Mouse (Mus musculus) MEL (cell line): ENCODE results near the gene Actg1. TPM values are rescaled to one million over a fixed set of nuclear protein-coding genes. Genes with fewer than 3 reads are reported as not detected.

Experiments used
- DNase-seq: peaks from one replicate; pipeline ENCODE4 v3.0.0; 2011; ENCODE audit warnings: low read depth, low spot score
- H3K27ac ChIP-seq: 2 replicates; pipeline ENCODE4 v1.5.1; 2012; ENCODE audit warnings: low read depth, mild to moderate bottlenecking, control low read depth, low read length, moderate library complexity; ENCODE audit not compliant: control insufficient read depth
- H3K27me3 ChIP-seq, 2 experiments: fragments of 150-350 bp in 1 of 2; sonication (generic) in 1 of 2; 2 replicates each; pipeline ENCODE4 v1.6.1; 2012; ENCODE audit warnings: low read length in 2 of 2, mild to moderate bottlenecking in 2 of 2, improper control_type of control experiment in 1 of 2, moderate library complexity in 1 of 2; ENCODE audit not compliant: insufficient read depth in 2 of 2, control insufficient read depth in 1 of 2
- H3K36me3 ChIP-seq, 2 experiments: 2 replicates each; pipeline ENCODE4 v1.6.1; 2012 to 2014; ENCODE audit warnings: low read length in 2 of 2, improper control_type of control experiment in 1 of 2, inconsistent platforms in 1 of 2, mild to moderate bottlenecking in 1 of 2; ENCODE audit not compliant: insufficient read depth in 2 of 2, control insufficient read depth in 1 of 2
- H3K4me1 ChIP-seq, 2 experiments: fragments of 150-350 bp in 1 of 2; sonication (generic) in 1 of 2; 2 replicates each; pipeline ENCODE4 v1.6.1; 2012; ENCODE audit warnings: low read length in 2 of 2, improper control_type of control experiment in 1 of 2, mild to moderate bottlenecking in 1 of 2; ENCODE audit not compliant: insufficient read depth in 2 of 2, control insufficient read depth in 1 of 2
- H3K4me3 ChIP-seq, 2 experiments: fragments of 150-350 bp in 1 of 2; sonication (generic) in 1 of 2; 2 replicates each; pipeline ENCODE4 v1.5.1; 2012; ENCODE audit warnings: low read depth in 2 of 2, low read length in 2 of 2, mild to moderate bottlenecking in 2 of 2, moderate library complexity in 2 of 2, control low read depth in 1 of 2, improper control_type of control experiment in 1 of 2; ENCODE audit not compliant: control insufficient read depth in 1 of 2, insufficient read depth in 1 of 2
- H3K79me2 ChIP-seq: 2 replicates; pipeline ENCODE4 v1.6.1; 2012; ENCODE audit warnings: mild to moderate bottlenecking, low read length, moderate library complexity; ENCODE audit not compliant: control insufficient read depth, poor library complexity, insufficient read depth
- H3K9ac ChIP-seq: 2 replicates; pipeline ENCODE4 v1.6.1; 2012; ENCODE audit warnings: low read depth, mild to moderate bottlenecking, control low read depth, low read length, moderate library complexity; ENCODE audit not compliant: control insufficient read depth, poor library complexity, severe bottlenecking
- H3K9me3 ChIP-seq: fragments of 150-350 bp; sonication (generic); replicated peaks from 2 replicates; pipeline ENCODE4 v1.6.1; 2012; ENCODE audit warnings: mild to moderate bottlenecking, low read length, improper control_type of control experiment, moderate library complexity; ENCODE audit not compliant: insufficient read depth
- BHLHE40 ChIP-seq: IDR thresholded peaks from 2 replicates; pipeline ENCODE4 v1.6.1; 2012; ENCODE audit warnings: low read depth, mild to moderate bottlenecking, inconsistent platforms, low read length, improper control_type of control experiment, borderline replicate concordance
- CHD2 ChIP-seq: IDR thresholded peaks from 2 replicates; pipeline ENCODE4 v1.6.1; 2011; ENCODE audit warnings: low read length, improper control_type of control experiment
- CTCF ChIP-seq, 3 experiments: IDR thresholded peaks in 2 of 3; conservative IDR thresholded peaks in 1 of 3; 2 replicates each; pipeline ENCODE4 v1.5.1; 2011 to 2012; ENCODE audit warnings: low read length in 3 of 3, low read depth in 2 of 3, mild to moderate bottlenecking in 2 of 3, improper control_type of control experiment in 1 of 3, inconsistent platforms in 1 of 3, mixed read lengths in 1 of 3, moderate library complexity in 1 of 3; ENCODE audit not compliant: control insufficient read depth in 1 of 3, insufficient read depth in 1 of 3, poor library complexity in 1 of 3, severe bottlenecking in 1 of 3
- ELF1 ChIP-seq: IDR thresholded peaks from 2 replicates; pipeline ENCODE4 v1.6.1; 2014; ENCODE audit warnings: low read depth, mild to moderate bottlenecking, inconsistent platforms, low read length, improper control_type of control experiment, moderate library complexity
- EP300 ChIP-seq, 2 experiments: IDR thresholded peaks; 2 replicates each; pipeline ENCODE4 v1.6.1; 2011; ENCODE audit warnings: improper control_type of control experiment in 2 of 2, low read length in 2 of 2, low read depth in 1 of 2, mild to moderate bottlenecking in 1 of 2
- ETS1 ChIP-seq: IDR thresholded peaks from 2 replicates; pipeline ENCODE4 v1.6.1; 2012; ENCODE audit warnings: low read depth, mild to moderate bottlenecking, inconsistent platforms, low read length, improper control_type of control experiment, moderate library complexity
- HCFC1 ChIP-seq: IDR thresholded peaks from 2 replicates; pipeline ENCODE4 v1.6.1; 2012; ENCODE audit warnings: low read depth, mild to moderate bottlenecking, inconsistent platforms, low read length, improper control_type of control experiment, moderate library complexity
- MAFK ChIP-seq: IDR thresholded peaks from 2 replicates; pipeline ENCODE4 v1.6.1; 2011; ENCODE audit warnings: low read depth, mild to moderate bottlenecking, low read length, improper control_type of control experiment, borderline replicate concordance
- MAZ ChIP-seq: IDR thresholded peaks from 2 replicates; pipeline ENCODE4 v1.6.1; 2012; ENCODE audit warnings: low read depth, mild to moderate bottlenecking, inconsistent platforms, low read length, improper control_type of control experiment
- MXI1 ChIP-seq: IDR thresholded peaks from 2 replicates; pipeline ENCODE4 v1.6.1; 2011; ENCODE audit warnings: mild to moderate bottlenecking, low read depth, low read length, improper control_type of control experiment
- MYC ChIP-seq: IDR thresholded peaks from 2 replicates; pipeline ENCODE4 v1.6.1; 2011; ENCODE audit warnings: low read depth, mild to moderate bottlenecking, low read length, improper control_type of control experiment, moderate library complexity
- NELFE ChIP-seq: IDR thresholded peaks from 2 replicates; pipeline ENCODE4 v1.6.1; 2011; ENCODE audit warnings: low read depth, low read length, improper control_type of control experiment
- NRF1 ChIP-seq: IDR thresholded peaks from 2 replicates; pipeline ENCODE4 v1.6.1; 2014; ENCODE audit warnings: low read depth, mild to moderate bottlenecking, inconsistent platforms, low read length, improper control_type of control experiment, moderate library complexity; ENCODE audit not compliant: poor library complexity, insufficient read depth, severe bottlenecking
- POLR2A ChIP-seq, 2 experiments: IDR thresholded peaks; 2 replicates each; pipeline ENCODE4 v1.6.1; 2011 to 2012; ENCODE audit warnings: low read length in 2 of 2, mild to moderate bottlenecking in 2 of 2, control low read depth in 1 of 2, improper control_type of control experiment in 1 of 2, low read depth in 1 of 2, moderate library complexity in 1 of 2; ENCODE audit not compliant: control insufficient read depth in 1 of 2, insufficient read depth in 1 of 2, poor library complexity in 1 of 2
- RAD21 ChIP-seq: IDR thresholded peaks from 2 replicates; pipeline ENCODE4 v1.6.1; 2011; ENCODE audit warnings: mild to moderate bottlenecking, low read depth, low read length, improper control_type of control experiment
- RCOR1 ChIP-seq: IDR thresholded peaks from 2 replicates; pipeline ENCODE4 v1.6.1; 2012; ENCODE audit warnings: low read depth, mild to moderate bottlenecking, inconsistent platforms, low read length, improper control_type of control experiment
- SIN3A ChIP-seq: IDR thresholded peaks from 2 replicates; pipeline ENCODE4 v1.6.1; 2012; ENCODE audit warnings: low read length, improper control_type of control experiment, inconsistent platforms
- SMC3 ChIP-seq: IDR thresholded peaks from 2 replicates; pipeline ENCODE4 v1.6.1; 2011; ENCODE audit warnings: low read depth, low read length, improper control_type of control experiment
- TAL1 ChIP-seq: IDR thresholded peaks from 2 replicates; pipeline ENCODE4 v1.6.1; 2012; ENCODE audit warnings: mild to moderate bottlenecking, inconsistent platforms, low read length, moderate library complexity, mixed read lengths
- TBP ChIP-seq: IDR thresholded peaks from 2 replicates; pipeline ENCODE4 v1.8.0; 2011; ENCODE audit warnings: low read depth, low read length, improper control_type of control experiment
- UBTF ChIP-seq: IDR thresholded peaks from 2 replicates; pipeline ENCODE4 v1.6.1; 2012; ENCODE audit warnings: low read depth, mild to moderate bottlenecking, inconsistent platforms, low read length, improper control_type of control experiment, moderate library complexity, borderline replicate concordance; ENCODE audit not compliant: insufficient read depth
- USF1 ChIP-seq: IDR thresholded peaks from 2 replicates; pipeline ENCODE4 v1.6.1; 2014; ENCODE audit warnings: low read depth, mild to moderate bottlenecking, inconsistent platforms, low read length, improper control_type of control experiment, moderate library complexity
- ZC3H11A ChIP-seq: IDR thresholded peaks from 2 replicates; pipeline ENCODE4 v1.6.1; 2012; ENCODE audit warnings: low read depth, mild to moderate bottlenecking, inconsistent platforms, low read length, improper control_type of control experiment
- ZKSCAN1 ChIP-seq: IDR thresholded peaks from 2 replicates; pipeline ENCODE4 v1.6.1; 2012; ENCODE audit warnings: low read depth, mild to moderate bottlenecking, inconsistent platforms, low read length, improper control_type of control experiment, moderate library complexity
- ZMIZ1 ChIP-seq: IDR thresholded peaks from 2 replicates; pipeline ENCODE4 v1.6.1; 2012; ENCODE audit warnings: low read depth, mild to moderate bottlenecking, inconsistent platforms, low read length, improper control_type of control experiment, moderate library complexity
- ZNF384 ChIP-seq: IDR thresholded peaks from 2 replicates; pipeline ENCODE4 v1.6.1; 2012; ENCODE audit warnings: low read depth, mild to moderate bottlenecking, inconsistent platforms, low read length, improper control_type of control experiment
- polyA plus RNA-seq, 2 experiments: library from polyadenylated mRNA; stranded (reverse) in 1 of 2; unstranded in 1 of 2; fragments of >175 nt in 1 of 2; fragments of >200 nt in 1 of 2; gene quantifications; 2 replicates each; pipeline versions ENCODE4 v1.2.1 to v1.2.4; 2012; ENCODE audit warnings: low replicate concordance in 2 of 2, low read depth in 1 of 2; ENCODE audit not compliant: insufficient read length in 2 of 2, insufficient read depth in 1 of 2, missing spikeins in 1 of 2
- total RNA-seq: library from RNA; depleted of rRNA; stranded (reverse); fragments of 300-350 nt; gene quantifications from 2 replicates; pipeline ENCODE4 v1.2.3, GENCODE M21; 2012

Actg1 gene
- total and polyA plus RNA-seq, 3 experiments: 899 to 1,784 (median 1,328) TPM

DNA sequence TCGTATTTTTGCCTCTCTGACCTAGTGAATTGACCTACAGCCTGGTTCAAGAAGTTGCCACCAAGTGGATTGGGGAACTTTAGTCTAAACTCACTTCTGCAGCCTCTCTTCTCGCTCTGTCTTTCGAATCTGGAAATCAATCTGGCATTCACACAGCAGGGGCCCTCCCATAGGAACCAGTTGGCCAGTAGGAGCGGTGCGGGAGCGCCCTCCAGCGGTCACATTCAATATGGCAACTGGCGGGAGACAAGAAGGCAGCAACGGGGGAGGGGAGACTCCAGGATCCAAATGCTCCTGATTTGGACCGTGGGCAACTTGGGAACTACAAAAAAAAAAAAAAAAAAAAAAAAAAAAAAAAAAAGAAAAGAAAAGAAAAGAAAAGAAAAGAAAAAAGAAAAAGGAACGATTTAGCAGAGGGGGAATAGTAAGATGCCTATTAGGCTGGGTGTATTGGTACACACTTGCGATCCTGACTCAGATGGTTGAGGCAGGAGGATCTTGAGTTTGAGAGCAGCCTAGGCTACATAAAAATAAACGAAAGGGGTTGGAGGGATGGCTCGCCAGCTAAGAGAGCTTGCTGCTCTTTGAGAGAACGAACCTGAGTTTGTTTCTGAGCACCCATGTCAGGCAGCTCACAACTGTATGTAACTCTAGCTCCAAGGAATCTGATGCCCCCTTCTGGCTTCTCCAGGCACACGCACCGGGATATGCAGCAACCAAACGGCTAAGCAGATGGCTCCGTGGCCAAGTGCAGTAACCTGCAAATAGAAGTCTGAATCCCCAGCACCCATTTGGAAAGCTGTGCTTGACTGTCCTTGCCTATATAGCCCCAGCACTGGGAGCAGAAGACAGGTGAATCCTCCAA, 40.5 kb downstream of the Actg1 start:
- peak; percentile 90 for DNase-seq
- H3K9me3 ChIP-seq: no peaks in the 10 kb centered on the region
- H3K27me3 ChIP-seq: no peaks in the 10 kb centered on the region
- H3K36me3 ChIP-seq: peaks cover 0 to 18% of the 10 kb centered on the region in 2 experiments; a peak in 2 of 4 replicates
- H3K79me2 ChIP-seq: no peaks in the 10 kb centered on the region; the same call in 1 of the 2 replicates
- H3K4me3 ChIP-seq: no peak overlapping the region; a peak in 1 of 4 replicates
- H3K4me1 ChIP-seq: peaks cover 3 to 34% of the 10 kb centered on the region in 2 experiments; a peak in 3 of 4 replicates
- H3K27ac ChIP-seq: no peak overlapping the region
- no peak overlapping the region for H3K9ac ChIP-seq
- no peak for TF ChIP-seq TAL1
- peak; percentile 71; the same call in 1 of the 2 replicates for TF ChIP-seq MAZ
- 0 out of 2 replicates have a peak, but pooled peaks have one; percentile 10 for TF ChIP-seq MYC
- TF ChIP-seq ZMIZ1: no peak
- TF ChIP-seq MXI1: peak; percentile 69
- peak; percentile 77 for TF ChIP-seq SMC3
- TF ChIP-seq USF1: no peak
- TF ChIP-seq RCOR1: peak; percentile 91
- peak; percentile 35; the same call in 1 of the 2 replicates for TF ChIP-seq ZNF384
- TF ChIP-seq CTCF (IDR thresholded peaks at IDR 0.05 in 2 of 3, conservative IDR thresholded peaks at IDR 0.05 in 1 of 3; ENCODE audit: control insufficient read depth in 1 of 3, insufficient read depth in 1 of 3, low read depth in 2 of 3, low read length in 3 of 3, poor library complexity in 1 of 3, severe bottlenecking in 1 of 3): peak; percentile 83 to 100 (median 97)
- TF ChIP-seq SIN3A: peak; percentile 86
- TF ChIP-seq BHLHE40: peak; percentile 45
- TF ChIP-seq UBTF: no peak
- no peak for TF ChIP-seq NELFE
- no peak for TF ChIP-seq ZKSCAN1
- no peak for TF ChIP-seq ETS1
- TF ChIP-seq CHD2: peak; percentile 54
- peak; percentile 54; the same call in 1 of the 2 replicates for TF ChIP-seq HCFC1
- peak; percentile 94 for TF ChIP-seq RAD21
- TF ChIP-seq ZC3H11A: peak; percentile 71
- TF ChIP-seq EP300 (IDR thresholded peaks at IDR 0.05; ENCODE audit: low read depth in 1 of 2, low read length in 2 of 2): no peak
- no peak for TF ChIP-seq MAFK
- peak; percentile 52; the same call in 1 of the 2 replicates for TF ChIP-seq ELF1
- no peak for TF ChIP-seq NRF1
- TF ChIP-seq POLR2A (IDR thresholded peaks at IDR 0.05; ENCODE audit: control insufficient read depth in 1 of 2, insufficient read depth in 1 of 2, low read depth in 1 of 2, low read length in 2 of 2, poor library complexity in 1 of 2): no peak
- no peak for TF ChIP-seq TBP
- TF ChIP-seq, all 39 proteins: peak for 14
